Mouse (Mus musculus) neural tube, embryonic 13.5 days (tissue): ENCODE results near the gene Spryd3. TPM values are rescaled to one million over a fixed set of nuclear protein-coding genes. Genes with fewer than 3 reads are reported as not detected.

ENCODE experiments used
- ATAC-seq: fragments of 200-750 bp; cut with Nextera tagmentation; 2 replicates; pipeline ENCODE4 v1.8.0; 2017; ENCODE audit warnings: low read depth, mild to moderate bottlenecking, moderate TSS enrichment, moderate library complexity
- H3K27ac ChIP-seq: fragments of 300-500 bp; sonication (generic); replicated peaks from 2 replicates; pipeline ENCODE4 v1.5.1; 2015; ENCODE audit warnings: moderate library complexity, mild to moderate bottlenecking, inconsistent platforms
- H3K27me3 ChIP-seq: fragments of 300-500 bp; sonication (generic); 2 replicates; pipeline ENCODE4 v1.6.1; 2015; ENCODE audit warnings: mild to moderate bottlenecking, inconsistent platforms
- H3K36me3 ChIP-seq: fragments of 300-500 bp; sonication (generic); 2 replicates; pipeline ENCODE4 v1.6.1; 2015; ENCODE audit warnings: mild to moderate bottlenecking, inconsistent platforms
- H3K4me1 ChIP-seq: fragments of 300-500 bp; sonication (generic); replicated peaks from 2 replicates; pipeline ENCODE4 v1.6.1; 2015; ENCODE audit warnings: inconsistent platforms
- H3K4me2 ChIP-seq: fragments of 300-500 bp; sonication (generic); 2 replicates; pipeline ENCODE4 v1.6.1; 2015; ENCODE audit warnings: inconsistent platforms, mild to moderate bottlenecking, moderate library complexity
- H3K4me3 ChIP-seq: fragments of 300-500 bp; sonication (generic); 2 replicates; pipeline ENCODE4 v1.5.1; 2015; ENCODE audit warnings: mild to moderate bottlenecking, inconsistent platforms
- H3K9ac ChIP-seq: fragments of 300-500 bp; sonication (generic); 2 replicates; pipeline ENCODE4 v1.6.1; 2015; ENCODE audit warnings: moderate library complexity, mild to moderate bottlenecking, inconsistent platforms
- H3K9me3 ChIP-seq: fragments of 300-500 bp; sonication (generic); 2 replicates; pipeline ENCODE4 v1.6.1; 2016; ENCODE audit warnings: inconsistent platforms
- WGBS: fragments of 180-500 bp; shearing (Covaris S2); methylation state at CpG from one replicate; pipeline ENCODE4 v1.1.7; 2015; 5-methylcytosine and 5-hydroxymethylcytosine counted together
- polyA plus RNA-seq: library from polyadenylated mRNA; unstranded; fragments of >200 nt; fragmentation: Nextera tagmentation; extraction: Ambion mirVana; gene quantifications from 2 replicates; pipeline ENCODE4 v1.2.1, GENCODE M21; 2015

Gene Spryd3
- polyA plus RNA-seq, 1 experiment from 2014 or later, result 54.1 TPM

DNA sequence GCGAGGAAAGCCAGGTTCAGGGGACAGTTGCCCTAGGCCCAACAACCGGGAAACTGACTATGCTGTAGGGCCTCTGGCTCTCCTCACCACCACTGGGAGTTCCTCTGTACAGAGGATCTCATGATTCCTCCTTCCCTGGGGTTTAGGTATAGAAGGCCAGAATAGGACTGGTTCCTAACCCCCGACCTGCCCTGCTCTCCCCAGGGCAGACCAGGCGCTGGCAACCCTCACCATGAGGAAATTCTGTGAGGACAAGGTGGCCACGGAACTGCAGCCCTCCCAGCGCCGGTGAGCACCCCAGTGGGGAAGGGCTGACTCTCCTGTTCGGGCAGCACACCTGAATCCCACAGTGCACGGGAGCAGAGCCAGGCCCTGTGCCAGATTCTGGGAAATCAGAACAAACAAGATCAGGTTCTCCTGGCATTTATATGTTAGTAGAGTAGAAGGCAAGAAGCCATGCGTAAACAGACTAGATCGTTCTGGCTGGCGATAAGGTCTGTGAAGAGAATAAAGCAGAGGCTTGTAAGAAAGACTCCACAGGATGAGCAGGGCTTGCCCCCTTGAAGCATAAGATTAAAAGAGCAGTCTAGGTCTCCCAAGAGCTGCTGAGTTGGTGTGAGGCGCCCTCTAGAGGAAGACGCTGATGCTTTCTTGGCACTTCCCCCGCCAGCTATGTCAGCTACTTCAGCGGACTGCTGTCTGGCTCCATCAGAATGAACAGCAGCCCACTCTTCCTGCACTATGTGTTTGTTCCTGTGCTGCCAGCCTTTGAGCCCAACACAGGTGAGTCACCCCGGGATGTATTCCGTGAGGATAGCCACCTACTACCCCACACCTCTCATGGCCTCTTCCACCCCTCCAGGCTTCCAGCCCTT is 27.1 kb downstream of the Spryd3 start:
- Histone ChIP-seq H3K27ac (no peak overlapping the region), H3K27me3 (peaks cover 38% of the 10 kb centered on the region), H3K9me3 (no peaks in the 10 kb centered on the region), H3K4me3 (no peak overlapping the region), H3K4me2 (no peak overlapping the region), H3K36me3 (peaks cover 4% of the 10 kb centered on the region; the same call in 1 of the 2 replicates), H3K9ac (no peak overlapping the region), H3K4me1 (peaks cover 46% of the 10 kb centered on the region)
- 50% methylated on average over 18 of the region's 18 CpGs for WGBS
- no peak for ATAC-seq

DNA sequence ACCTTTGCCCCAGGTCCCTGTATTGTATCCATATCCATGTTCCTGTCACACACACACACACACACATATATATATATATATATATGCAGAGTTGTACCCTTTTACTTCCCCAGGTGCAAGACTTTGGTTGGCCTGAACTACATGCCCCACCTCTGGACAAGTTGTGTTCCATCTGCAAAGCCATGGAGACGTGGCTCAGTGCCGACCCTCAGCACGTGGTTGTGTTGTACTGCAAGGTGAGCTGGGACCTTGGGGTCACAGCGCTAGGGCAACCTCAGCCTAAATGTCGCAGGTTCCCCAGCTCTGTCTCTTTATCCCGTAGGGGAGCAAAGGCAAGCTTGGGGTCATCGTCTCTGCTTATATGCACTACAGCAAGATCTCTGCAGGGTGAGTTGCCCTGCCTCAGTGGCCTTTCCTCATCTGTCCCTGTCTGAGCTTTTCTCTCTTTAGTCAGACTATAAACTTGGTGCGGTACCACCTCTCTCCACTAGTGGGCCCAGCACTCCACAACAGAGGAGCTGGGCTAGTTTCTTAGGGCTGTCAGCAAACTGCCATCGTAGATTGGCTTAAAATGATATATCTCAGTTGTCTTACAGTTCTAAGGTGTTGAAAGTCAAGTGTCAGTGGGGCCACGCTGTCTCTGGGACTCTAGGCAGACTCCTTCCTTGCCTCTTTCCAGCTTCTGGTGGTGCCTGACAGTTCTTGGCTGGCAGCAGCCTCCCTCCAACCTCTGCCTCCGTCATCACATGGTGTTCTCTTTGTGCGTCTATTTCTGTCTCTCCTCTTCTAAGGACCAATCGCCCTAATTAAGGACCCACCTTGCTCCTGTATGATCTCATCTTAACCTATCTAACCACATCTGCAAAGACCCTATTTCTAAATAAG is 28.1 kb downstream of the Spryd3 start:
- Histone ChIP-seq H3K4me3 (peak overlapping the region; percentile 27; the same call in 1 of the 2 replicates), H3K27me3 (peaks cover 44% of the 10 kb centered on the region), H3K4me1 (peaks cover 51% of the 10 kb centered on the region), H3K36me3 (peaks cover 4% of the 10 kb centered on the region; the same call in 1 of the 2 replicates), H3K9me3 (no peaks in the 10 kb centered on the region), H3K9ac (no peak overlapping the region), H3K27ac (no peak overlapping the region), H3K4me2 (peak overlapping the region; percentile 55)
- ATAC-seq, result no peak
- WGBS, result 32% methylated on average over 13 of the region's 13 CpGs

DNA sequence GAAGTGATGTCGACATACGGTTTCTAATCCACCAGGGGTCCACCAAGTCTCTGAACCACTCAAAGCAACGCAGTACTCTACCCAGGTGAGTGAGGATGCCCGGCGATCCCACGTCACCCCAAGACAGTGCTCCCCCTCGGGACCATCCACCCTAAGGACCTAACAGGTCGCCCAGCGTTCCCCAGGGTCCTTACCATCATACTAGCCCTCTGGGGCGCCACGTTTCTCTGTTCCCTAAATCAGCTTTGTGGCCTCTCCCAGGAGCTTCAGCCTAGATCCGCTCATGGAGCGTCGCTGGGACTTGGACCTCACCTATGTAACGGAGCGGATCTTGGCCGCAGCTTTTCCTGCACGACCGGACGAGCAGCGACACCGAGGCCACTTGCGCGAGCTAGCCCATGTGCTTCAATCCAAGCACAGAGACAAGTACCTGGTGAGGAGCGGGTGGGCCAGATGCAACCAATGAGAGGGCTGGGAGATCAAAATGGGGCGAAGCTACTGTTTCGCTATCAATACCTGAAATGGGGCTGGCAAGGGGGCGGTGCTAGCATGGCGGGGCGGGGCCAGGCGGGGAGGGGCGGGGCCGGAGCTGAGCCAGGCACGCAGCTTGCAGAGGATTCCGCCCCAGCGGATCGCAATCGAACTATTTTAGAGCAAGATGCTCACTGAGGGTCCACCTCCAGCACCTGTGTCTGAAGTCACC is 29.1 kb downstream of the Spryd3 start:
- ATAC-seq, result no peak
- Histone ChIP-seq H3K4me3 (peak overlapping the region; percentile 27), H3K27ac (no peak overlapping the region), H3K27me3 (peaks cover 54% of the 10 kb centered on the region), H3K36me3 (peaks cover 4% of the 10 kb centered on the region; the same call in 1 of the 2 replicates), H3K9me3 (no peaks in the 10 kb centered on the region), H3K9ac (0 out of 2 replicates have a peak overlapping the region, but pooled peaks have one; percentile 3), H3K4me2 (peak overlapping the region; percentile 55), H3K4me1 (peaks cover 61% of the 10 kb centered on the region)
- WGBS, result 7% methylated on average over 38 of the region's 38 CpGs

DNA sequence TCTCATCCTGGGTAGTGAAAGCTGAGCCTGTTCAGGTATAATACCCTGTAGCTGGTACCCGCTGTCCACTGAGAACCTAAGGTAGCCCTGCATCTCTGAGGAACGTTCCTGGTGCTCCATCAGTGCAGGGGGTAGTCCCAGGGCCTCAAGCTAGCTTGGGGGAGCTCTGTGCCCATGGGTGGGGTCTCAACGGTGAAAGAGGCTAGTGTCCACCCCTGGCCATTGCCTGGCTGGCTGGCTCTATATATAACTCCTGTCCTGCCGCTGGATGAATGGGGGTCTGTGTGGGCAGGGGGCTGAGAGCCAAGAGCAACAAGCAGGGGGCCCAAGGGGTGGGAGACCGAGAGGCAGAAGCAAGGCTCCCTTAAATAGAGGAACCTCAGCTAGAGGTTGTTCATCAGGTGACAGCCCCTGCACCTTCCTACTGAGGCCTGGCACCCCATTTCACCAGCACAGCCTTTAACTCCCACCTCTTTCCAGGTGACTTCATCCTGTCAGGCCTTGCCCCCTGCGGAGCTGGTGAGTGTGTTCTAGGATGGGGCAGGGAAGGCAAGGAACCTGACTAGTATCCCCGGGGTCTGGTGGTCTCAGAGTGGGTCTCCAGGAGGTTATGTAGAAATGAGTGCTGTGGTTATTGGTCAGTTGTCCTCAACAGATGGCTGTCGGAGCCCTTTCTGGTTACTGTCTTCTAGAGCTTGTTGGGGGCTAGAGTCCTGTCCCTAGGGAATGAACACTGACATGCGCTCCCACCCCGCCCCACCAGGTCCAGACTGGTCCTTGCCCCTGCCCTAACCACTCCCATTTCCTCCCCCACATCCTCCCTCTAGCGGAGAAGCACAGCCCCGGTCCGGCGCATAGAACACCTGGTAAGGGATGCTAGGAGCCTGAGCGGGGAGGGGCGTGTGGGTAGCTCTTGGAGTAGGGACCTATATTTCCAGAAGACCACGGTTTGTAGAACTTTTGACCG is 30.0 kb downstream of the Spryd3 start:
- Histone ChIP-seq H3K4me3 (peak overlapping the region; percentile 27), H3K27ac (no peak overlapping the region), H3K9me3 (no peaks in the 10 kb centered on the region), H3K4me1 (peaks cover 70% of the 10 kb centered on the region), H3K27me3 (peaks cover 63% of the 10 kb centered on the region), H3K36me3 (peaks cover 4% of the 10 kb centered on the region; the same call in 1 of the 2 replicates), H3K4me2 (peak overlapping the region; percentile 55), H3K9ac (no peak overlapping the region)
- no peak for ATAC-seq
- WGBS, result 26% methylated on average over 18 of the region's 18 CpGs

DNA sequence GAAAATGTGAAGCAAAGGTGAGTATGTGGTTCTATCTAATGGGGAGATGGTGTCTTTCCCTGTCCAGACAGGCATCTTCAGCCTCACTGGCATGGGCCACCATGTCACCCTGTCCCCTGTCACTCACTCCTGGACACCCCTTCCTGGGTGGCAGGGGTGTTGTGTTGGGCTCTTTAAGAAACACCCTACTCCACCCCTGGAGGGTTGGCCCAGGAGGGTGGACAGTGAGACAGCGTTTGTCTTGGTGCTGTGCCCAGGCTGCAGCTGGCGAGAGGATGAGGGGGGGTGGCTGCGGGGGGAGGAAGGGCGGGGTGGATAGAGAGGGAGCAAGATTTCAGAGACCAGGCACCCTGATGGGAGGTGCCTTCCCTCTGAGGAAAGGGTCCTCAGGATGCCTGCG is 30.7 kb downstream of the Spryd3 start:
- Histone ChIP-seq H3K36me3 (peaks cover 4% of the 10 kb centered on the region; the same call in 1 of the 2 replicates), H3K9me3 (no peaks in the 10 kb centered on the region), H3K4me3 (no peak overlapping the region), H3K4me1 (peaks cover 77% of the 10 kb centered on the region), H3K9ac (no peak overlapping the region), H3K4me2 (peak overlapping the region; percentile 55; the same call in 1 of the 2 replicates), H3K27ac (no peak overlapping the region), H3K27me3 (peaks cover 65% of the 10 kb centered on the region)
- ATAC-seq, result no peak
- WGBS, result 46% methylated on average over 5 of the region's 5 CpGs

DNA sequence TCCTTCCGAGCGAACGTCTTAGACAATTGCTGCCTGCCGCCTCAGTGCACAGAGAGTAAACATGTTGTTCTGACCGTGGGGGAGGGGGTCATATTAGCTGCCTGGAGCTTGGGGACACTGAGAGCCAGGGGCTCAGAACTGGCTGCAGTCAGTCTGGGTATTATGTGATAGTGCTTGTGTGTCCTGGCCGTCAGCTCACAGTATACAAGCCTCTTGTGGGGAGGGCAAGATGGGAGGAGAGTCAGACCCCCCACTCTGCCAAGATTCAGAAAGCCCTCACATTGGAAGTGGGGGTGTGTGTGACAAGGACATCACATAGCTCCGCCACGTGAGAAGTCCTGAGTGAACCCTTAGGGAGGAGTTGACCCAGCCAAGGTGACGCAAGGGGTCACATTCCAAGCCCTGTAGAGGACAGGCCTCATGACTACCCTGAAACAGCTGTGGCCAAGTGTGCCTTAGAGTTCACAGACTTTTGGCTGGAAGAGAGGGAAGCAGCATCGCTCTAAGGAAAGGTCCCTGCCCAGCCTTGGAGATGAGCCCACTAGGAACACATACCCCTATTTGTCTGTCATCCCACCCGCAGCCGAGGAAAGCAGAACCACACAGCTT is 32.0 kb downstream of the Spryd3 start:
- H3K36me3 ChIP-seq, result peaks cover 4% of the 10 kb centered on the region; the same call in 1 of the 2 replicates
- peak overlapping the region; percentile 78 for H3K4me2 ChIP-seq
- 28% methylated on average over 12 of the region's 12 CpGs for WGBS
- peaks cover 84% of the 10 kb centered on the region for H3K4me1 ChIP-seq
- H3K27me3 ChIP-seq, result peaks cover 69% of the 10 kb centered on the region
- no peaks in the 10 kb centered on the region for H3K9me3 ChIP-seq
- ATAC-seq, result no peak
- peak overlapping the region; percentile 68 for H3K9ac ChIP-seq
- H3K4me3 ChIP-seq, result peak overlapping the region; percentile 48
- H3K27ac ChIP-seq, result peak overlapping the region; percentile 84; the same call in 1 of the 2 replicates

DNA sequence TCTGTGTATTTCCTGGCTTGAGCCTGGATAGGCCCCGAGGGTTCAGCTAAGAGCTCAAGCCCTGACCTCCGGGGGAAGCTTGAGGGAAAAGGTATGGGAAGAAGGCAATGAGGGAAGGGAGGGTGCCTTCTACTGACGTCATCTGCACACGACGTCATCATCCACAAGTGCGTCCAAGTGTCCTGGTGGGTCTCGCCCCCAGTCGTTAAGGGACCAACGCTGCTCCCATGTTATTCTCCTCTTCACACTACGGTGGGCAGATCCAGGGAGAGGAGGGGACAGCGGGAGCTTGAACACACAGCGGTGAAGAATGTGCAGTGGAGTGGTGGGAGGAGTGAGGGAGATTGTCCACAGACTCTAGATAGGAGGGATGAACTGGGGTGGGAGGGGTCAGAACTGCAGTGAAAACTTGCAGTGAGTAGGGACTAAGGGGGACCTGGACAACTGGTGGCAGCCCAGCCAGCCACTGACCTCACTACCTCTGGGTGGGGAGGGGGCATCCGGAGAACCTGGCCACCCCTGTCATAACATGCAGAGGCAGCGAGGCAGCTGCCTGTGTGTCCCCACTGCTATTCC is 32.6 kb downstream of the Spryd3 start:
- Histone ChIP-seq H3K27ac (peak overlapping the region; percentile 84), H3K9me3 (no peaks in the 10 kb centered on the region), H3K4me2 (peak overlapping the region; percentile 78), H3K4me3 (peak overlapping the region; percentile 48), H3K27me3 (peaks cover 75% of the 10 kb centered on the region), H3K4me1 (peaks cover 83% of the 10 kb centered on the region), H3K9ac (peak overlapping the region; percentile 68), H3K36me3 (peaks cover 4% of the 10 kb centered on the region; the same call in 1 of the 2 replicates)
- WGBS, result 5% methylated on average over 14 of the region's 14 CpGs
- ATAC-seq, result no peak

DNA sequence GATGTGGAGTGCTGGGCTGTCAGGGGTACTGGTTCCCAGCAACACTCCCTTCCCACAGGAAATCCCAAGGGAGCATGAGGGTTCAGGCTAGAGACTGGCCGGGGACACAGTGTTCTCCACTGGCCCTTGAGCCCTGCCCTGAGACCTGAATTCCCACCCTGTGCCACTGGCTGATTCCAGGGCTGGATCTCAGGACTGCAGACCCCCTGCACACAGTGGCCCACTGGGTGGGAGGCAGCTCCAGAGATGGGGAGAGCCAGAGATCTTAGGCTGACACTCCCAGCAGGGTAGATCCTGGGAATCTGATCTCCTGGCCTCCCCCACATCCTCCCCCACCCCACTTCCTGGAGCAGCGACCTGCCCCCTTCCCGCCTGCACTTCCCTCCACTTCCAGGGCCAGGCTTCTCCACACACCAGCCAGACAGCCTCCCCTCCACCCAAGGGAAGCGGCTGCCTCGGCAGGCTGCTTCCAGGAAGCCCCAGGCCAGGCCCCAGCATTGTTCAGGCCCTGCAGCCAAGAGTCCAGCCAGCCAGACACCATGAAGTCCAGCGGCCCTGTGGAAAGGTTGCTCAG is 33.4 kb downstream of the Spryd3 start:
- Histone ChIP-seq H3K4me3 (peak overlapping the region; percentile 48), H3K27ac (peak overlapping the region; percentile 84), H3K4me1 (peaks cover 91% of the 10 kb centered on the region), H3K4me2 (peak overlapping the region; percentile 78), H3K27me3 (peaks cover 77% of the 10 kb centered on the region), H3K36me3 (peaks cover 9% of the 10 kb centered on the region), H3K9ac (peak overlapping the region; percentile 68), H3K9me3 (no peaks in the 10 kb centered on the region)
- 23% methylated on average over 6 of the region's 6 CpGs for WGBS
- ATAC-seq, result no peak

DNA sequence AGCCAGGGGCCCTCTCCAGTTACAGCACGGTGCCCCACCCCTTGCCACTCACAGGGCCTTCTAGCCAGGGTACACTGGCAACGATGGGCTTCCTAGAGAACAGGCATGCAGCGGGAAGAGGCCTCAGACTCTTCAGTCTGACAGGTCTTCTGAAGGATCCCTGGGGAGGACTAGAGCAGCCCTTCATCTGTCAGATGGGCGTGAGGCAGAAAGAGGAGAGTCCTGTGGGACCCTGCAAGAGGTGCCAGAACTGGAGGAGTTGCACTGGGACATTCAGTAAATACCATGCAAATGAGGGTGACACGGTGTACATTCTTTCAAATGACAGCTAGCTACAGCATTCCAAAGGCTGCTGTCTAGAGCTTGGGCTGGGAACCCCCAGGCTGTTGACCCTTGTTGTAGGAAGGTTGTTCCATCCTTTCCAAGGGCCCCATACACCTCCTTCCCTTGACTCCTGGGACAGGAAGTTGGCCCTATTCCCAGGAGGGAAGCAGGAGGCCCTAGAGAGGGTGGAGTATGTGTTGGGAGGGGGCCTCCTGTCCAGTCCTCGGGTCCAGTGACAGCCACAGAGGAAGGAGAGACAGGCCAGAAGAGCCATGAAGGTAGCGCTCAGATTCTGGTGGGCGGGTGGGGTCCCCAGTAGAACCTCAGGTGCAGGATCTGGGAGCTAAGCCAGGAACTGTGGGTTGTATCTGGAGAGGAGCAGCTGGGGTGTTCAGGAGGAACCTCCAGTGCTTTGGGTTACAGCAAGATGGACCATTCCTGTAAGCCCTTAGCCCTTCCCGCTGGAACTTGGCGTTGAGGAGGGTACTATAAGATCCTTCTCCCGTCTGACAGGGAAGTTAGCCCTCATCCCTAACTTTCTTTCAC is 34.1 kb downstream of the Spryd3 start:
- peaks cover 69% of the 10 kb centered on the region for H3K27me3 ChIP-seq
- H3K4me1 ChIP-seq, result peaks cover 90% of the 10 kb centered on the region
- no peaks in the 10 kb centered on the region for H3K9me3 ChIP-seq
- H3K27ac ChIP-seq, result peak overlapping the region; percentile 84
- 0 out of 2 replicates have a peak overlapping the region, but pooled peaks have one; percentile 68 for H3K9ac ChIP-seq
- 26% methylated on average over 11 of the region's 11 CpGs for WGBS
- H3K36me3 ChIP-seq, result peaks cover 16% of the 10 kb centered on the region
- H3K4me3 ChIP-seq, result peak overlapping the region; percentile 48
- H3K4me2 ChIP-seq, result peak overlapping the region; percentile 78
- ATAC-seq, result no peak
